Comparison of ENCODE assay signal across 9 mouse cellular contexts in the genomic region with DNA sequence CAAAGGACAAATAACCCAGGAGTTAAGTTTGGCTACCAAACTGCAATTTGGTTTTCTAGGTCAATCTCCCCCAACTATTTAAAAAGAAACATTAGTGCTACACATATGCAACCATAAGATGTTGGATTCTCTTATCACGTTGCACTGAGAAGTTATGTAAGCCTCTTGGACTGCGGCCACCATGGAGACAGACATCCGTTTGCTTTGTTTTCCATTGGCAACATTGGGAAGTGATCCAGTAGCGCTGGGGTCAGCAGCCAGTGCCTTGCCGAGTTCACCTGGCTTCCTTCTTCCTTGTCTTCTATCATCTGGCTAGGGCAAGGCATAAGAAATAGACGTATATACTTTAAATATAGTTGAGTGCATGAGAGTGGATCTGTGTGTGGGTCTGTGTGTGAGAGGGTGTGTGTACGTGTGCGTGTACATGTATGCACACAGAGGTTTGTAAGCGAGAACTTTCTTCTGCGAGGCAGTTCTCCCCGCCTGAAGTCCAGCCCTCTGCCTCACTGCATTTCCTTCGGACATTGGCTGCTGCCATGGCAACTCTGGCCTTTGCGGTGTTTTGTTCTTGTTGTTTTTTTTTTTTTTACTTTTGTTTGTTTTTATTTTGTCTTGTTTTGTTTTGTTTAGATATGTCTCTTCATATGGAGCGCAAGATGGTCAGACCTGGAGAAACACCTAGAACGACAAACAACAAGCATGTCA.
DNase-seq lines count a peak whose midpoint lies in the region; ATAC-seq and TF ChIP-seq lines count a peak whose summit lies in the region.
"Had no signal": no experiment of that assay in that cellular context is flagged by ENCODE, and none has a peak within 500 bp of the region (broad histone marks: within the 10 kb centered on the region; RNA-seq: fewer than 3 reads in every experiment).

No protein-coding gene starts in this region.

- no peak overlapping the region for H3K4me2 ChIP-seq in midbrain, embryonic 11.5 days
- H3K4me2 ChIP-seq in midbrain, embryonic 14.5 days (ENCODE audit: low read length) = no peak overlapping the region

- H3K27me3 ChIP-seq in midbrain, embryonic 11.5 days (ENCODE audit: control insufficient read depth, insufficient read depth, low read length) = no peaks in the 10 kb centered on the region
- no peaks in the 10 kb centered on the region for H3K27me3 ChIP-seq in midbrain, embryonic 14.5 days (ENCODE audit: control insufficient read depth, insufficient read depth, low read length)
- H3K27me3 ChIP-seq in small intestine, adult 2 months (ENCODE audit: control insufficient read depth, insufficient read depth, low read length) = no peaks in the 10 kb centered on the region

- WGBS in midbrain, embryonic 11.5 days = 63% methylated on average over 15 of the region's 15 CpGs
- 63% methylated on average over 15 of the region's 15 CpGs for WGBS in midbrain, embryonic 14.5 days
- WGBS in small intestine, adult 2 months = 73% methylated on average over 15 of the region's 15 CpGs

- no peak for TF ChIP-seq POLR2A in small intestine, adult 2 months (IDR thresholded peaks at IDR 0.05; ENCODE audit: low read depth, low read length)

- H3K9me3 ChIP-seq in midbrain, embryonic 11.5 days (ENCODE audit: control insufficient read depth, low read length) = no peaks in the 10 kb centered on the region
- no peaks in the 10 kb centered on the region for H3K9me3 ChIP-seq in midbrain, embryonic 14.5 days (ENCODE audit: control insufficient read depth, low read length)

- no peak overlapping the region for H3K9ac ChIP-seq in midbrain, embryonic 11.5 days (ENCODE audit: low read length)
- H3K9ac ChIP-seq in midbrain, embryonic 14.5 days (replicated peaks; ENCODE audit: low read length) = no peak overlapping the region

- DNase-seq in adrenal gland, postnatal 10 days = peak; percentile 24
- no peak for DNase-seq in adrenal gland, adult 18-20 months (ENCODE audit: low spot score in 2 of 2)
- DNase-seq in midbrain, embryonic 11.5 days (ENCODE audit: low spot score, missing footprints) = peak; percentile 35
- DNase-seq in midbrain, embryonic 14.5 days = no peak
- DNase-seq in kidney, postnatal 14 days = peak; percentile 59
- DNase-seq in thymus, postnatal 10 days (ENCODE audit: low spot score in 2 of 2) = no peak
- DNase-seq: thymus, adult 2 months had no signal

- no peak overlapping the region for H3K4me3 ChIP-seq in midbrain, embryonic 11.5 days (ENCODE audit: low read depth, low read length)
- no peak overlapping the region for H3K4me3 ChIP-seq in midbrain, embryonic 14.5 days (replicated peaks; ENCODE audit: low read depth, low read length)
- no peak overlapping the region for H3K4me3 ChIP-seq in small intestine, adult 2 months (ENCODE audit: low read depth, low read length)

- no peak overlapping the region for H3K27ac ChIP-seq in midbrain, embryonic 11.5 days (ENCODE audit: low read depth, low read length)
- H3K27ac ChIP-seq in midbrain, embryonic 14.5 days (replicated peaks; ENCODE audit: low read depth, low read length) = no peak overlapping the region
- 0 out of 2 replicates have a peak overlapping the region, but pooled peaks have one; percentile 49 for H3K27ac ChIP-seq in small intestine, adult 2 months (ENCODE audit: insufficient read depth, low read depth, low read length)

- no peaks in the 10 kb centered on the region for H3K36me3 ChIP-seq in midbrain, embryonic 11.5 days (ENCODE audit: control insufficient read depth, insufficient read depth, low read length)
- peaks cover 39% of the 10 kb centered on the region for H3K36me3 ChIP-seq in midbrain, embryonic 14.5 days (ENCODE audit: control insufficient read depth, insufficient read depth, low read length)
- H3K36me3 ChIP-seq in small intestine, adult 2 months (ENCODE audit: control insufficient read depth, insufficient read depth, low read length) = peaks cover 13% of the 10 kb centered on the region

- no peak for ATAC-seq in midbrain, embryonic 11.5 days (ENCODE audit: low FRiP score)
- no peak for ATAC-seq in midbrain, embryonic 14.5 days (ENCODE audit: low FRiP score, low TSS enrichment)
- ATAC-seq in CD4-positive, CD25-positive, alpha-beta regulatory T cell, adult 4 months = no peak

- TF ChIP-seq CTCF in small intestine, adult 2 months (IDR thresholded peaks at IDR 0.05; ENCODE audit: extremely low read depth, insufficient read length, insufficient replicate concordance, low read depth, low read length) = no peak

- H3K4me1 ChIP-seq in midbrain, embryonic 11.5 days (ENCODE audit: control insufficient read depth, insufficient read depth, low read length) = peaks cover 13% of the 10 kb centered on the region
- peaks cover 25% of the 10 kb centered on the region for H3K4me1 ChIP-seq in midbrain, embryonic 14.5 days (ENCODE audit: control insufficient read depth, insufficient read depth, low read length)
- no peaks in the 10 kb centered on the region for H3K4me1 ChIP-seq in small intestine, adult 2 months (ENCODE audit: control insufficient read depth, insufficient read depth, insufficient read length, low read length)

Comparison
In these comparisons a context has a peak if more than half of its experiments do, and no peak if none do; other contexts are left out.
1. DNase-seq: peak in adrenal gland, postnatal 10 days (single experiment), midbrain, embryonic 11.5 days (single experiment) and kidney, postnatal 14 days (single experiment); none in adrenal gland, adult 18-20 months (0 of 2), midbrain, embryonic 14.5 days (single experiment) and thymus, postnatal 10 days (0 of 2).